Mouse (Mus musculus) heart, postnatal 0 days (tissue): Measurements from ENCODE around the gene Osbp2. TPM values are rescaled to one million over a fixed set of nuclear protein-coding genes. Genes with fewer than 3 reads are reported as not detected.

Experiments
- ATAC-seq: fragments of 200-750 bp; cut with Nextera tagmentation; 2 replicates; pipeline ENCODE4 v1.8.0; 2017; ENCODE audit warnings: low read depth, moderate number of reproducible peaks, moderate library complexity; ENCODE audit not compliant: insufficient read depth
- DNase-seq: peaks from one replicate; pipeline ENCODE4 v3.0.0-alpha.2; 2016; ENCODE audit warnings: low spot score
- H3K27ac ChIP-seq: fragments of 300-500 bp; sonication (generic); 2 replicates; pipeline ENCODE4 v1.5.1; 2014; ENCODE audit warnings: low read depth, mild to moderate bottlenecking
- H3K27me3 ChIP-seq: fragments of 300-500 bp; sonication (generic); 2 replicates; pipeline ENCODE4 v1.6.1; 2014; ENCODE audit warnings: low read length, mixed read lengths; ENCODE audit not compliant: control insufficient read depth, insufficient read depth
- H3K36me3 ChIP-seq: fragments of 300-500 bp; sonication (generic); replicated peaks from 2 replicates; pipeline ENCODE4 v1.6.1; 2014; ENCODE audit warnings: low read length, mixed read lengths; ENCODE audit not compliant: control insufficient read depth, insufficient read depth
- H3K4me1 ChIP-seq: fragments of 300-500 bp; sonication (generic); 2 replicates; pipeline ENCODE4 v1.6.1; 2014; ENCODE audit warnings: antibody characterized with exemption; ENCODE audit not compliant: control insufficient read depth, insufficient read depth
- H3K4me2 ChIP-seq: fragments of 300-500 bp; sonication (generic); 2 replicates; pipeline ENCODE4 v1.6.1; 2014; ENCODE audit warnings: low read depth, mild to moderate bottlenecking, low read length, moderate library complexity
- H3K4me3 ChIP-seq: fragments of 300-500 bp; sonication (generic); 2 replicates; pipeline ENCODE4 v1.5.1; 2014; ENCODE audit warnings: low read depth, low read length
- H3K9ac ChIP-seq: fragments of 300-500 bp; sonication (generic); replicated peaks from 2 replicates; pipeline ENCODE4 v1.6.1; 2014; ENCODE audit warnings: low read depth, low read length, mixed read lengths
- H3K9me3 ChIP-seq: fragments of 300-500 bp; sonication (generic); replicated peaks from 2 replicates; pipeline ENCODE4 v1.6.1; 2016; ENCODE audit warnings: low read length; ENCODE audit not compliant: control insufficient read depth
- CTCF ChIP-seq: IDR thresholded peaks from 2 replicates; pipeline ENCODE4 v1.5.1; 2016; ENCODE audit warnings: antibody characterized with exemption, control low read depth, low read depth
- EP300 ChIP-seq: IDR thresholded peaks from 2 replicates; pipeline ENCODE4 v1.6.1; 2016; ENCODE audit warnings: antibody characterized with exemption, low read depth
- WGBS: fragments of 180-500 bp; shearing (Covaris S2); extraction: QIAGEN DNeasy Blood & Tissue Kit; methylation state at CpG from one replicate; pipeline ENCODE4 v1.1.7; 2014; 5-methylcytosine and 5-hydroxymethylcytosine counted together
- polyA plus RNA-seq: library from polyadenylated mRNA; unstranded; fragments of >200 nt; fragmentation: Nextera tagmentation; extraction: Ambion mirVana; gene quantifications from 2 replicates; pipeline ENCODE4 v1.2.1, GENCODE M21; 2015
- total RNA-seq: library from RNA; depleted of rRNA; stranded (reverse); fragments of >200 nt; gene quantifications from 2 replicates; pipeline ENCODE4 v1.2.3, GENCODE M21; 2014; ENCODE audit warnings: low replicate concordance

Osbp2 gene
- total and polyA plus RNA-seq, 2 experiments from 2014 or later, result 2.9 to 8.9 TPM

GRCm38 (mm10) chr11:3774463-3775262 lies 89.0 kb downstream of the Osbp2 start:
- Histone ChIP-seq H3K4me3 (peak overlapping the region; percentile 21), H3K4me1 (no peaks in the 10 kb centered on the region), H3K27ac (no peak overlapping the region), H3K4me2 (peak overlapping the region; percentile 36), H3K27me3 (peaks cover 37% of the 10 kb centered on the region), H3K9ac (no peak overlapping the region), H3K36me3 (no peaks in the 10 kb centered on the region), H3K9me3 (no peaks in the 10 kb centered on the region)
- WGBS, result 2% methylated on average over 47 of the region's 56 CpGs
- peak; percentile 33 for ATAC-seq
- DNase-seq, result no peak
- no peak for TF ChIP-seq CTCF
- no peak for TF ChIP-seq EP300

DNA sequence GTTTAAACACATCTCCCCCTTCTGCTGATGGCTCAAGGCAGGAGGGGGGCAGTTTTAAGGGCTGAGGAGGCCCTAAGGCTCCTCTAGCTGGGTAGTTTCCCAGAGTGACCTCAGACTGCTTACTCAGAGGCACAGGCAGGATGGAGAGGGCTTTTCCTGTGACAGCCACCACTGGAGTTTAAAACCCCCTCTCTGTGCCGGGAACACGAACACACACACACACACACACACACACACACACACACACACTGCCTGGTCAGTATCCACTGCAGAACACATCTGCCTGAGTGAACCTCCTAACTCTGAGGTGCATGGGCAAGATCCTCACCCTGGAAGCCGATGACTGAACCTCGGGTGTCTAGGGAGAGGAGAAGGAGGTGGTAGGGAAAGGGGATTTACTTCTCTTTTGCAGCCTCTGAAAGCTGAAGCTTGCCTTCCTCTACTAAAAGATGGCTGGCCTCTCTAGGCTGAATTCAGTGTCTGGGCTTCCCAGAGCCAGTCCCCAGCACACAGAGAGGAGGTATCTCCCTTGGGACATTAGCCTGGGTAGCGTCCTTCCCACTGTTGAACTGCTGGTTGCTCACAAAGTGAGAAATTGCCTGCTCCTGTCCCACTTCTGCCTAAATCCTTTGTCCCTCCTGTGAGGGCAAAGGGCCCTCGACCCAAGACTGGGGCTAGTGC lies 89.8 kb downstream of the Osbp2 start:
- Histone ChIP-seq H3K4me1 (no peaks in the 10 kb centered on the region), H3K9ac (no peak overlapping the region), H3K4me3 (0 out of 2 replicates have a peak overlapping the region, but pooled peaks have one; percentile 21), H3K27me3 (peaks cover 37% of the 10 kb centered on the region), H3K27ac (no peak overlapping the region), H3K36me3 (no peaks in the 10 kb centered on the region), H3K9me3 (no peaks in the 10 kb centered on the region), H3K4me2 (0 out of 2 replicates have a peak overlapping the region, but pooled peaks have one; percentile 36)
- TF ChIP-seq EP300 (no peak), CTCF (no peak)
- 36% methylated on average over 6 of the region's 6 CpGs for WGBS
- no peak for ATAC-seq
- no peak for DNase-seq

DNA sequence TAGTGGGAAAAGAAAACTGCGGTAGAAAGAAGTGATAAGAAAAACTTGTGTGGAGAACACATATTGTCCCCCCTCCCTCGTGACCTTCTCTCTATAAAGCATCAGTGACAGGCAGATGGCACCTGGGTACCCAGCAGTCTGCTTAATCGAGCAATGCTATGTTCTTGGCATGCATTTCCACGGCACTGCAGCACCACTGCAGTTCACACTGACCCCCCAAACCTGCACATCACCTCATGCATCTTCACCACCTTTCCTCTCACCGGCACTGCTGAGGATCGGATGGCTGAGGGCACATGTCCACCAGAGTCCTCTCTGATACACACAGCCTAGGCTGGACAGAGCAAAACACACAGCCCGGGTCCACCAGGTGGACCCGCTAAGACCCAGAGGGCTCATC lies 90.6 kb downstream of the Osbp2 start:
- WGBS, result 65% methylated on average over 8 of the region's 8 CpGs
- no peaks in the 10 kb centered on the region for H3K9me3 ChIP-seq
- H3K9ac ChIP-seq, result no peak overlapping the region
- no peaks in the 10 kb centered on the region for H3K36me3 ChIP-seq
- peaks cover 37% of the 10 kb centered on the region for H3K27me3 ChIP-seq
- no peaks in the 10 kb centered on the region for H3K4me1 ChIP-seq
- DNase-seq, result no peak
- TF ChIP-seq EP300, result no peak
- no peak for TF ChIP-seq CTCF
- no peak overlapping the region for H3K27ac ChIP-seq
- ATAC-seq, result no peak
- no peak overlapping the region for H3K4me2 ChIP-seq
- no peak overlapping the region for H3K4me3 ChIP-seq

- Histone ChIP-seq H3K4me1 (no peaks in the 10 kb centered on the region), H3K9me3 (no peaks in the 10 kb centered on the region), H3K27ac (no peak overlapping the region), H3K4me2 (no peak overlapping the region), H3K36me3 (no peaks in the 10 kb centered on the region), H3K9ac (no peak overlapping the region), H3K27me3 (peaks cover 32% of the 10 kb centered on the region), H3K4me3 (no peak overlapping the region)
- 53% methylated on average over 6 of the region's 6 CpGs for WGBS
- no peak for DNase-seq
- ATAC-seq, result no peak
- TF ChIP-seq CTCF (no peak), EP300 (no peak)
These were observed 92.4 kb downstream of the Osbp2 start for GRCm38 (mm10) chr11:3771348-3771747.

GRCm38 (mm10) chr11:3767830-3768229 lies 95.9 kb downstream of the Osbp2 start:
- ATAC-seq (no peak), DNase-seq (no peak)
- Histone ChIP-seq H3K4me1 (no peaks in the 10 kb centered on the region), H3K4me2 (no peak overlapping the region), H3K9me3 (no peaks in the 10 kb centered on the region), H3K9ac (no peak overlapping the region), H3K36me3 (no peaks in the 10 kb centered on the region), H3K27ac (no peak overlapping the region), H3K4me3 (no peak overlapping the region), H3K27me3 (peaks cover 13% of the 10 kb centered on the region)
- 81% methylated on average over 5 of the region's 5 CpGs for WGBS
- TF ChIP-seq EP300 (no peak), CTCF (no peak)
